Mouse (Mus musculus) stomach, embryonic 16.5 days (tissue): Measurements from ENCODE around the gene Tubb4b. TPM values are rescaled to one million over a fixed set of nuclear protein-coding genes. Genes with fewer than 3 reads are reported as not detected.

Source experiments
- ATAC-seq: fragments of 200-750 bp; cut with Nextera tagmentation; 2 replicates; pipeline ENCODE4 v1.8.0; 2017; ENCODE audit warnings: moderate number of reproducible peaks, moderate TSS enrichment; ENCODE audit not compliant: insufficient read depth, low FRiP score
- H3K27ac ChIP-seq: fragments of 300-500 bp; sonication (generic); 2 replicates; pipeline ENCODE4 v1.5.1; 2014; ENCODE audit warnings: low read length
- H3K27me3 ChIP-seq: fragments of 300-500 bp; sonication (generic); 2 replicates; pipeline ENCODE4 v1.6.1; 2014; ENCODE audit warnings: low read length, control low read depth, mixed read lengths; ENCODE audit not compliant: control insufficient read depth, insufficient read depth
- H3K36me3 ChIP-seq: fragments of 300-500 bp; sonication (generic); 2 replicates; pipeline ENCODE4 v1.6.1; 2014; ENCODE audit warnings: low read length; ENCODE audit not compliant: control insufficient read depth, insufficient read depth
- H3K4me1 ChIP-seq: fragments of 300-500 bp; sonication (generic); 2 replicates; pipeline ENCODE4 v1.6.1; 2014; ENCODE audit warnings: low read length, control low read depth, mixed read lengths; ENCODE audit not compliant: control insufficient read depth, insufficient read depth
- H3K4me2 ChIP-seq: fragments of 300-500 bp; sonication (generic); 2 replicates; pipeline ENCODE4 v1.6.1; 2014; ENCODE audit warnings: low read depth, low read length, mixed read lengths
- H3K4me3 ChIP-seq: fragments of 300-500 bp; sonication (generic); replicated peaks from 2 replicates; pipeline ENCODE4 v1.5.1; 2014; ENCODE audit warnings: mild to moderate bottlenecking, low read length
- H3K9ac ChIP-seq: fragments of 300-500 bp; sonication (generic); 2 replicates; pipeline ENCODE4 v1.6.1; 2014; ENCODE audit warnings: low read length
- H3K9me3 ChIP-seq: fragments of 300-500 bp; sonication (generic); replicated peaks from 2 replicates; pipeline ENCODE4 v1.6.1; 2016; ENCODE audit warnings: low read length, control low read depth; ENCODE audit not compliant: control insufficient read depth
- WGBS: fragments of 180-500 bp; shearing (Covaris S2); extraction: QIAGEN DNeasy Blood & Tissue Kit; methylation state at CpG from one replicate; pipeline ENCODE4 v1.1.7; 2014; 5-methylcytosine and 5-hydroxymethylcytosine counted together
- polyA plus RNA-seq: library from polyadenylated mRNA; unstranded; fragments of >200 nt; fragmentation: Nextera tagmentation; extraction: Ambion mirVana; gene quantifications from 2 replicates; pipeline ENCODE4 v1.2.1, GENCODE M21; 2015

Tubb4b gene
- polyA plus RNA-seq, 1 experiment from 2014 or later, result 631 TPM

- Histone ChIP-seq H3K27ac (no peak overlapping the region), H3K4me2 (no peak overlapping the region), H3K9ac (no peak overlapping the region; the same call in 1 of the 2 replicates), H3K36me3 (no peaks in the 10 kb centered on the region), H3K4me3 (no peak overlapping the region), H3K9me3 (no peaks in the 10 kb centered on the region), H3K4me1 (peaks cover 5% of the 10 kb centered on the region; the same call in 1 of the 2 replicates), H3K27me3 (no peaks in the 10 kb centered on the region; the same call in 1 of the 2 replicates)
- no peak for ATAC-seq
- 58% methylated on average over 12 of the region's 12 CpGs for WGBS
Measured at GRCm38 (mm10) chr2:25231038-25231437, 6.5 kb upstream of the Tubb4b start.

- Histone ChIP-seq H3K27ac (no peak overlapping the region), H3K9me3 (no peaks in the 10 kb centered on the region), H3K27me3 (no peaks in the 10 kb centered on the region; the same call in 1 of the 2 replicates), H3K9ac (no peak overlapping the region; the same call in 1 of the 2 replicates), H3K4me3 (no peak overlapping the region), H3K4me1 (peaks cover 10% of the 10 kb centered on the region), H3K36me3 (no peaks in the 10 kb centered on the region), H3K4me2 (no peak overlapping the region)
- 78% methylated on average over 7 of the region's 7 CpGs for WGBS
- no peak for ATAC-seq
Measured at GRCm38 (mm10) chr2:25230581-25230980, 6.1 kb upstream of the Tubb4b start.

GRCm38 (mm10) chr2:25229582-25229981, 5.1 kb upstream of the Tubb4b start:
- Histone ChIP-seq H3K27ac (no peak overlapping the region), H3K4me1 (peaks cover 15% of the 10 kb centered on the region), H3K9me3 (no peaks in the 10 kb centered on the region), H3K4me2 (no peak overlapping the region), H3K4me3 (no peak overlapping the region), H3K27me3 (no peaks in the 10 kb centered on the region; the same call in 1 of the 2 replicates), H3K9ac (no peak overlapping the region), H3K36me3 (no peaks in the 10 kb centered on the region)
- no peak for ATAC-seq
- WGBS, result 80% methylated on average over 5 of the region's 5 CpGs

- H3K4me3 ChIP-seq, result no peak overlapping the region
- WGBS, result 73% methylated on average over 6 of the region's 6 CpGs
Measured at GRCm38 (mm10) chr2:25228995-25229530, 4.6 kb upstream of the Tubb4b start.

GRCm38 (mm10) chr2:25228431-25228889, 4.0 kb upstream of the Tubb4b start:
- H3K4me2 ChIP-seq, result peak overlapping the region; percentile 49
- H3K4me1 ChIP-seq, result peaks cover 20% of the 10 kb centered on the region
- ATAC-seq, result 0 out of 2 replicates have a peak, but pooled peaks have one; percentile 5
- no peaks in the 10 kb centered on the region for H3K9me3 ChIP-seq
- WGBS, result 2% methylated on average over 7 of the region's 7 CpGs
- peak overlapping the region; percentile 72 for H3K27ac ChIP-seq
- peak overlapping the region; percentile 64 for H3K9ac ChIP-seq
- no peaks in the 10 kb centered on the region; the same call in 1 of the 2 replicates for H3K27me3 ChIP-seq
- no peaks in the 10 kb centered on the region for H3K36me3 ChIP-seq
- peak overlapping the region; percentile 30 for H3K4me3 ChIP-seq

More at GRCm38 (mm10) chr2:25228995-25229530, 4.6 kb upstream of the Tubb4b start:
- Histone ChIP-seq H3K9me3 (no peaks in the 10 kb centered on the region), H3K27me3 (no peaks in the 10 kb centered on the region; the same call in 1 of the 2 replicates), H3K4me2 (peak overlapping the region; percentile 49; the same call in 1 of the 2 replicates), H3K4me1 (peaks cover 15% of the 10 kb centered on the region), H3K27ac (no peak overlapping the region), H3K36me3 (no peaks in the 10 kb centered on the region), H3K9ac (peak overlapping the region; percentile 1; the same call in 1 of the 2 replicates)
- ATAC-seq, result no peak

- Histone ChIP-seq H3K4me1 (peaks cover 22% of the 10 kb centered on the region), H3K9ac (no peak overlapping the region), H3K36me3 (no peaks in the 10 kb centered on the region), H3K27me3 (no peaks in the 10 kb centered on the region; the same call in 1 of the 2 replicates), H3K27ac (no peak overlapping the region), H3K9me3 (no peaks in the 10 kb centered on the region), H3K4me2 (no peak overlapping the region), H3K4me3 (no peak overlapping the region)
- ATAC-seq, result no peak
- 94% methylated on average over 4 of the region's 4 CpGs for WGBS
Measured at GRCm38 (mm10) chr2:25227406-25227805, 2.9 kb upstream of the Tubb4b start.

- no peak overlapping the region for H3K4me3 ChIP-seq
- H3K27me3 ChIP-seq, result no peaks in the 10 kb centered on the region; the same call in 1 of the 2 replicates
- H3K9me3 ChIP-seq, result no peaks in the 10 kb centered on the region
- no peak overlapping the region for H3K27ac ChIP-seq
- H3K36me3 ChIP-seq, result 0 out of 2 replicates have a peak, but pooled peaks cover 3% of the 10 kb centered on the region
- WGBS, result 78% methylated on average over 5 of the region's 5 CpGs
- no peak overlapping the region for H3K4me2 ChIP-seq
- H3K4me1 ChIP-seq, result peaks cover 22% of the 10 kb centered on the region
- ATAC-seq, result no peak
- no peak overlapping the region for H3K9ac ChIP-seq
Measured at GRCm38 (mm10) chr2:25226864-25227263, 2.4 kb upstream of the Tubb4b start.

GRCm38 (mm10) chr2:25225811-25226379, 1.4 kb upstream of the Tubb4b start:
- peak overlapping the region; percentile 60 for H3K4me2 ChIP-seq
- H3K27me3 ChIP-seq, result no peaks in the 10 kb centered on the region
- 68% methylated on average over 8 of the region's 8 CpGs for WGBS
- peak overlapping the region; percentile 63 for H3K4me3 ChIP-seq
- H3K27ac ChIP-seq, result peak overlapping the region; percentile 99
- 0 out of 2 replicates have a peak, but pooled peaks cover 5% of the 10 kb centered on the region for H3K36me3 ChIP-seq
- H3K4me1 ChIP-seq, result peaks cover 22% of the 10 kb centered on the region
- no peaks in the 10 kb centered on the region for H3K9me3 ChIP-seq
- ATAC-seq, result no peak
- peak overlapping the region; percentile 75; the same call in 1 of the 2 replicates for H3K9ac ChIP-seq
